Mouse (Mus musculus) neutrophil, adult 5-6 weeks (primary cell): ENCODE data around the gene Bri3. TPM values are rescaled to one million over a fixed set of nuclear protein-coding genes. Genes with fewer than 3 reads are reported as not detected.
A peak's percentile ranks its signal among the peaks of the same experiment; 100 is the strongest.

Experiments used
- ATAC-seq: fragments of 151-379, 151-347 bp; 2 replicates; pipeline ENCODE4 v1.8.0; 2017; ENCODE audit warnings: mild to moderate bottlenecking, moderate TSS enrichment; ENCODE audit not compliant: insufficient number of reproducible peaks, poor library complexity, low FRiP score, severe bottlenecking; ENCODE audit errors: extremely low read depth
- total RNA-seq: library from RNA; stranded (forward); fragments of 200-1000 nt; gene quantifications from 2 replicates; pipeline ENCODE4 v1.2.3, GENCODE M21; 2017

The Bri3 gene
- total RNA-seq: 29.8 and 39.1 TPM in 2 replicates

DNA sequence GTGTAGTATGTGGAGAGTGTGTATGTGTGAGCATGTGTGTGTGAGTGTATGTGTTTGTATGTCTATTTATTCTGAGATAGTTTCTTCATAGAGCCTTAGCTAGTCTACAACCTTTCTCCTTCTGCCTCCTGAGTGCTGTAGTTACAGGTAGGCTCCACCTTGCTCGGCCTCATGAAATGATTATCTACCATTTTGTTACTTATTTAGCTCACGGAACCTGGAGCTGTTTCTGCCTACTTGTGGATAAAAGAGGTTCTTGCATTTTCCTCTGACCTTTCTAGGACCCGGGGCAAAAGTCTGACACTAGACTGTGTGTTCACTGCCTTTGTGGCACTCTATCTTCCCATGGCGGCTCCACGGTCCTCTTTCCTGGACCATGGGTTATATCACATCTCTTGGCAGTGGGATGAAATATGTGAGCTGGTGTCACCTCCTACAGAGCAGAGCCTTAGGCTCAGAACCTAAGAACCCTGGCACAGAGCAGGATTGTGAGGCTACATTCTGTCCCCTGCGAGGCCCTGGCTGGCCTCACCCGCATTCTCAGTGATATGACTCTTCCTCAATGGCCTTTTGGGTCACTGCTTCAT is at the start of gene Bri3:
TSS of gene Bri3 (plus strand) at position 537 of the 587 bp plus-strand sequence.
- ATAC-seq: no peak

DNA sequence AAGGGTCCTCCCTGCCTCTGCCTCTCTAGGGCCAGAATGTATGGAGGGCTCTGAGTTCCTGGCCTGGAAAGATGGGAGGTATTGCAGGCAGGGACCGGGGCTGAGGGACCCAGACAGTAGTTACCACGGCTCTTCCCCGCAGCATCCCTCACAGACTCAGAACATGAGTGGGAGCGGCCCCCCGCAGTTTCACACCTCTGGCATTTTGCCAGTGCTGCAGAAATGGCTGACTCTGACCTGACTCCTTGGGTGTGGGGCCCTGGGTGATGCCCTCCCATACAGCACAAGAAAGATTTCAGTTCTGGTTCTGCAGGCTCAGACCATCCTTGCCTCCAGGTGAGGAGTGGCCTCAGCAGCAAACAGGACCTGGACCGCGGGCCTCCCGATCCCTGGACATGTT is 48.7 kb upstream of the Bri3 start:
- ATAC-seq: no peak

DNA sequence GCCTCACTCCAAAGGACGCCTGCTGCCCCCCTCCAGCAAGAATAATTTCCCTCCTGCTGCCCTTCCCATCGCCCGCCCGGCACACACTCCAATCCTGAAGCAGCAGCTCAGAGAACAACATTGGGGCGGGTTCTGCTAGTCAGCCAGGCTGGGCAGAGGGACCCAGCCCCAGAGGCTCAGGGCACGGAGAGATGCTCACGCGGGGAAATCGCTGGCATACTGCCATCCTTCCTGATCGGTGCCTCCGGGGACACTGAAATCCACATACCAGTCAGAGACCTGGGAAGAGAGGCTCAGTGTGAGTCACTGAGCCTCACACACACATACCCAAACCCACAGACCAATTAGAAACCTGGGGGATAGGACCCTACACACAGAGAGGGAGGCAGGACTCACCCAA is 43.6 kb upstream of the Bri3 start:
- ATAC-seq: no peak

- ATAC-seq: no peak
Observed at GRCm38 (mm10) chr5:144202430-144202829, 41.8 kb upstream of the Bri3 start.

DNA sequence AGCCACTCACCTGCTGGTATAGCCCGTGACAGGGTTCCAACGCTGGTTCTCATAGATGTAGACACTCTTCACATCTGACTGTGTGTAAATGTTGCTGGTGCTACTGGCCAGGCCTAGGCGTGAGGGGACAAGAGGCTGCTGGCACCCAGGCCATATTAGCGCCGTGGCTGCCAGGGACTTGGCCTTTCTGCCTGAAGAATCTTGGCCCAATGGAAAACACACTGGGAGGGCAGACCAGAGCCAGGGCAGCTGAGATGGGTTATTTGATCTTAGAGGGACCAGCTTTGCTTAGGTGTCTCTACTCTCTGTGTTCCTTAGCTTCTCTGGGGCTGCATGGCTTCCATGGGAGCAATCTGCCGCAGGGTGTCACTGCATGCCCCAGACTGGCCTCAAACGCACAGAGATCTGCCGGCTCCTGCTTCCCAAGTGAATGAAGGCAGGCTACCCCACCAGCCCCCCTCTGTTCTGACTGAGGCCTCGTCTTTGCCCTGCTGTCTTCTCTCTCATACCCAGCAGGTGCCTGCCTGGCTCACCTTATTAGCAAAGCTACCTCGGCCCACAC is 40.8 kb upstream of the Bri3 start:
- no peak for ATAC-seq

DNA sequence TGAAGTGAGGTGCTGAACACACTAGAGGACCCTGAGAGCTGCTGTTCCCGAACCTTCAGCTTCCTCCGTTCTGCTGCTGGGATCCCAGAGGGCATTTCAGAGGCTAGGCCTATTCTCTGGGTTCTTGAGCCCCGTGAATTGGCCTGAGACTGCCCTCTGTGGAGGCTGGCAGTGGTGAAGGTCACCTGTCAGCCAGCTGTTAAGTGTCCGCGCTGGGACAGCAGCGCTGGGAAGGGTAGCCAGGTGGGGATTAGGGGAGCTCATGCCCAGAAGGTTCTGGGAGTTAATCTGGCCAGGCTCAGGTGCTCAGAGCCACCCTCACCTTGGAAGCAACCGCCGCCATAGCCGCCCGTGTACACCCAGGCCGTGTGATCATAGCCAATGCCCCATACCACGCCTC is 39.9 kb upstream of the Bri3 start:
- no peak for ATAC-seq

GRCm38 (mm10) chr5:144204911-144205310 is 39.3 kb upstream of the Bri3 start:
- no peak for ATAC-seq

- ATAC-seq: no peak
Observed at GRCm38 (mm10) chr5:144206069-144206468, 38.2 kb upstream of the Bri3 start.

DNA sequence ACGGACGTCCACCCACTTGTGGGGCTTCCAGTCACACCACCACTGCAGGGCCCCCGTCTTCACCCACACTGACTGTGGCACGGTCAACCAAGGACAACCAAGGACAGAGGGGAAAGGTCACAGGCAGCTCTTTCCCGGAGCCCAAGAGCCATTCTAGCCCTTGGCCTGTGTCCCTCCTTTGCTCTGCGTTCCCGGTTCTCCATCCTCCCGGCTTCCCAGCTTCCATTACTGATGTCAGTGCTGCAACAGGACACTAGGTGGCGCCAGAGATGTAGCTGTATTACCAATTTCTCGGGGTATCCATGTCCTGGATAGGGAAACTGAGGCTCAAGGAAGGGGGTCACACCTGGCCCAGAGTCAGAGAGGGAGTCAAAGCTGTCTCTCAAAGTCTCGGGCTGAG is 36.8 kb upstream of the Bri3 start:
- ATAC-seq: no peak

DNA sequence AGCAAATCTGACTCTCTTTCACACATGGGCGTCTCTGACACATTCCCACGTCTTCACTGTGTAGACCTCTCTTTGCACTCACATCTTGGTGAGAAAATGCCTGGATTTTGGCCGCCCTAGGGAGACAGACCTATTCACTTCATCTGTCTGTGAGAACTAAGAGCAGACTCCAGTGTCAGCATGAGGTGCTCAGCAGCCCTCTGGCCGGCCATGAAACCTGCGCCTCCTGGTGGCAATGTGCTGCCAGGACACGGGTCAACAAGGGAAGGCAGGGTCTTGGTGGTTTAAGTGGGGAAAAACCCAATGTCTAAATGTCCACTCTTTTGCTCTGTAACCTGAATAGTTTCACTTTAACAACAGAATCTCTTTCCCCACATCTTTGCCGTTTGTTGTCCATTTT is 29.8 kb upstream of the Bri3 start:
- peak; percentile 47; the same call in 1 of the 2 replicates for ATAC-seq

- no peak for ATAC-seq
Observed at GRCm38 (mm10) chr5:144215992-144216391, 28.2 kb upstream of the Bri3 start.

DNA sequence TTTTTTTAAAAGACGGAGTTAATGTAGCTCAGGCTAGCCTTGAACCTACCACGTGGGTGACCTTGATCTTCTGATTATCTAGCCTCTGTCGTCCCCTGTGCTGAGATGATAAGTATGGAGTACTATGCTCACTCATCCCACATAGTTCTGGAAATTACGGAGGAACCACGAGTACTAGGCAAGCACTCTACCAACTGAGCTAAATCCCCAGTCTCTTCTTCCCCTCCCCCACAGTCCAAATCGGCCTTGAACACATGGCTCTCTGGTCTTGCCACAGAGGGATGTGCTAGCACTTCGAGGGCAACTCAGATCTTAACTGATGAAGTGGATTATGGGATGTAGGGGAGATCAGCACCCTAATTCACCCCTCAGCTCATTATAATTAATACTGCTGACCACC is 26.2 kb upstream of the Bri3 start:
- no peak for ATAC-seq

- no peak for ATAC-seq
Observed at GRCm38 (mm10) chr5:144219306-144219705, 24.9 kb upstream of the Bri3 start.

GRCm38 (mm10) chr5:144219936-144220335 is 24.3 kb upstream of the Bri3 start:
- ATAC-seq: no peak

- ATAC-seq: peak; percentile 34; the same call in 1 of the 2 replicates
Observed at GRCm38 (mm10) chr5:144221305-144221704, 22.9 kb upstream of the Bri3 start.

DNA sequence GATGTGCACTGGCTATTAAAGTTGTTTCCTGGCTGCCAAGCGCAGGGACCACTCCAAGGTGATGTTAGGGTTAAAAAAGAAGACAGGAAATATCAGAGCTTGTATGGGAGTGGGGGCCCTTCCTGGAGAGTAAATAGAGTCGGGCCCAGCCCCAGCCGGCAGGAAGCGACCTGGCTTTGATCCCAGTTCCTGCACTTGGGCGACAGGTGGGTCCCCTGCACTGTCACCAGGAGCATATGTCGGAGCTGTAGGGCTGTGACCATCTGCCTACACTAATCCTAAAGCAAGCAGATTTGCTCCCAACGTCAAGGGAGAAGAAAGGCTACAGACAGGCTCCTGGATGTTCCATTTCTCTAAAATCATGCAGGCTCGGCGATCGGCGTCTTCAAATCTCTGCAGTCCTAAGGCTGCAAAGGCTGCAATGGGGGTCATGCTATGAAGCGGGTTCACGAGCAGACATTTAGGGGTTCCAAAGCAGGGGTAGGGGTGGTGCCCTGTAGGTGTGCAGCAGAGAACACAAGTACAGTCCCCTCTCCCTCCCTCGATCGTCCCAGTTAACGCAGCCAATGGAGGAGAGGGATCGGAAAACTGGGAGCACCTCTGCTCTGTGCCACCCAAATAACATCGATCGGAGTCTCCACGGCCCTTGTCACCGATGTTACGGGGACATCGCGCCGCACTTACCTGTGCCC is 21.3 kb upstream of the Bri3 start:
- no peak for ATAC-seq

- peak; percentile 94 for ATAC-seq
Observed at GRCm38 (mm10) chr5:144223503-144223862, 20.8 kb upstream of the Bri3 start, which contains the start of gene Tecpr1. Tecpr1 (minus strand) TSS chr5:144223615.

DNA sequence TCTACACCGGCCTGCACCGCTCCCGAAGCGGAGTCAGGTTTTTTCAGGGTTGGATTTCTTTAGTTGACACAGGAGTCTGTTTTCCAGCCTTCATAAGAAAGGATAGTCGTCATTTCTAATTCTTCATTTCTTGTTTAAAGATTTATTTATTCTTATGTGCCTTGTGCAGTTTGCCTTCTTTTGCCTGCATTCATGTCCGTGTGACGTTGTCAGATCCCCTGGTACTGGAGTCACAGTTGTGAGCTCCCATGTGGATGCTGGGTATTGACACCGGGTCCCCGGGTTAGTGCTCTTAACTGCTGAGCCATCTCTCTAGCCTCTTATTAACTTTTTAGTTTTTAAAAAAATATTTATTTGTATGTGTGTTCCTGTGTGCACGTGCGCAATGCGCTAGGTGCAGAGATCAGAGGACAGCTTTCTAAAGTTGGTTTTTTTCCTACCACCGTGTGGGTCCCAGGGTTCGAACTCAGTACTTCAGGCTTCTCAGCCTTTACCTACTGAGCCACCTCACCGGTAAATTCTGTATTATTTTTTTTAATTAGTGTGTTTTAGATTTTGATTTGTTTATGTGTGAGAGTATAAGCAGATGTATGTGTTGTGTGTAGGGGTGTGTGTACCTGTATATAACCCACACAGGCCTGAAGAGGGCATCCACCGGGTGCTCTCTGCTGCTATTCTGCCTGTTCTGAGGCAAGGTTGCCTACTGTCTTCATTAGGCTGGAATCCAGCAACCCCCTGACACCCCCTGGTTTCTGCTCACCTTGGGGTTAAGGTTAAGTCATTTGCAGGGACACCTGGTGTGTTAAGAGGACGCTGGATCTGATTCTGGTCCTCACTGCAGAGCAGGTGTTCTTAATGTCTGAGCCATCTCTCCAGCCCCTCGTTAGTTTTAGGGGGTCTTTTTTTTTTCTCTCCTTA is 20.1 kb upstream of the Bri3 start:
- ATAC-seq: no peak

DNA sequence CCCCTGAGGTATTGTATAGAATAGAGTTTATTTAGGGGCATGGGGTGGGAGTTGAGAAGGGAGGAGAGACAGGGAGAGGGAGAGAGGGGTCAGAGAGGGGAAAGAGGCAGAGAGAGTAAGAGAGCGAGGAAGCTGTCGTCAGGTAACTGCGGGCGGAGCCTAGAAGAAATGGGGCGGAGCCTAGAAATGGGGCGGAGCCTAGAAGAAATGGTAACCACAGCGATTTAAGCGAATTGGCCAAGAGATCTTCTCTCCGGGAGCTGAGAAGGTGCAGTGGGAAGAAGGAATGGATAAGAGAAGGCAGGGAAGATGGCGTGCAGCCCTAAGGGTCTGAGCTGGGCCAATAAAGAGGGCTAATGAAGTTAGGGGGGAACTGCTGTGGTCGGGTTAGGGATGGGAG is 18.0 kb upstream of the Bri3 start:
- no peak for ATAC-seq

DNA sequence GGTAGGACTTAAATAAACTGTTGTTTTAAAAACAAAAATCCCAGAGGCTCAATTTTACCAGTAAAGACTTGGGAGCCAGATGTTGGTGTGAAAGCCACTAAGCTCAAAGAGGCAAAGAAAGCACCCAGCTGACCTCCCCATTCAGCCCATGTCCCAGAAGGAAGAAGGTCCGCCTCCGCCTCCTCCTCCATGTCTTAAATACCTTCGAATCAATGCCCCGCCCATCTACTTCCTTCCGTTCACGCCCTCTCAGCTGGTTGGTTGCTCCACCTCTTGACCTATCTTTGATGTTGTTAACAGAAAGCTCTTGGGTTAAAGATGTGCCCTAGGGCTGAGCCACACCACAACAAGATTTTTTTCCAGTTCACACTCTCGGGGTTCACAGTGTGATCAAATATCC is 14.0 kb upstream of the Bri3 start:
- no peak for ATAC-seq
